Mouse (Mus musculus) thymus, adult 2 months (tissue): Measurements from ENCODE around the gene Prkce.

Source experiments
- CTCF ChIP-seq: fragments of 200-500 bp; IDR thresholded peaks from 2 replicates; pipeline ENCODE4 v1.5.1; 2012; ENCODE audit warnings: mild to moderate bottlenecking, control low read depth, low read length, moderate library complexity, borderline replicate concordance; ENCODE audit not compliant: control insufficient read depth, poor library complexity, insufficient read depth; ENCODE audit errors: extremely low read depth
- POLR2A ChIP-seq: fragments of 200-500 bp; IDR thresholded peaks from 2 replicates; pipeline ENCODE4 v1.6.1; 2012; ENCODE audit warnings: mild to moderate bottlenecking, low read length, control low read depth, moderate library complexity; ENCODE audit not compliant: control insufficient read depth, poor library complexity, insufficient read depth; ENCODE audit errors: extremely low read depth

GRCm38 (mm10) chr17:86358388-86358787 lies 190.8 kb downstream of the Prkce start:
- TF ChIP-seq CTCF (no peak), POLR2A (no peak)
